ENCODE assay signal across 26 mouse cellular contexts in the genomic region with DNA sequence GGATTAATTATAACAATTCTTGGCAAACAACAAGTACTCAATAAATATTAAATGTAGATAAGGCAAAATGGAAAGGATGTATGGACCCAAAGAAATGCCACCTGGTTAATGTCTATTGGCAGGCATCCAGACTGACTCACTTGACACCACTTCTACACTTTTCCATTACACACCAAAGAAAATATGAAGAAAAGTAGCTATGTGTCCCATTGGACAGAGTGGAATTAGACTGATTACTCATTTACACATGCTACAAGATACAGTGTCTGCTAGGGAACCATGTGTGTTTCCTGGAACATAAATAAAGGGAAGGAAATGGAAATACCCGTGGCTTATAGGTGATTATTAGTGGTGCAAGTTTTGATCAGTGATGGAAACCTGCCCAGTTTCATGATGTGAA.
DNase-seq lines count a peak whose midpoint lies in the region; ATAC-seq lines count a peak whose summit lies in the region.
"Had no signal": no experiment of that assay in that cellular context is flagged by ENCODE, and none has a peak within 500 bp of the region (broad histone marks: within the 10 kb centered on the region; RNA-seq: fewer than 3 reads in every experiment).

No protein-coding gene starts in this region.

- ATAC-seq in stomach, embryonic 15.5 days (ENCODE audit: insufficient read depth, low FRiP score, low read depth), result peak; percentile 78
- ATAC-seq in hindbrain, embryonic 13.5 days (ENCODE audit: low FRiP score), result no peak
- ATAC-seq: forebrain, embryonic 14.5 days; forebrain, postnatal 0 days; Patski had no signal

- DNase-seq in 3T3-L1 (ENCODE audit: low read depth, low spot score), result peak; percentile 31
- DNase-seq in NIH3T3 (ENCODE audit: low read depth), result peak; percentile 31
- DNase-seq in testis, postnatal 14 days (ENCODE audit: low spot score), result no peak
- no peak for DNase-seq in cerebellum, postnatal 10 days
- DNase-seq: adrenal gland, postnatal 10 days; adrenal gland, postnatal 36 days; cerebellum, adult 18-20 months; cerebellum, adult 9-10 months; cerebellum, postnatal 25 days; forebrain, postnatal 0 days; gastrocnemius, adult 2 months; gastrocnemius, postnatal 25 days; heart, adult 18-20 months; heart, postnatal 10 days; heart, postnatal 36 days had no signal

- H3K4me2 ChIP-seq in stomach, embryonic 15.5 days, result no peak overlapping the region
- no peak overlapping the region for H3K4me2 ChIP-seq in hindbrain, embryonic 13.5 days
- H3K4me2 ChIP-seq: embryonic facial prominence, embryonic 12.5 days; embryonic facial prominence, embryonic 15.5 days; heart, embryonic 12.5 days; heart, embryonic 15.5 days; hindbrain, embryonic 14.5 days had no signal

- H3K27me3 ChIP-seq in stomach, embryonic 15.5 days (replicated peaks), result no peaks in the 10 kb centered on the region
- no peaks in the 10 kb centered on the region for H3K27me3 ChIP-seq in hindbrain, embryonic 13.5 days
- H3K27me3 ChIP-seq: embryonic facial prominence, embryonic 12.5 days; embryonic facial prominence, embryonic 15.5 days; heart, embryonic 12.5 days; heart, embryonic 15.5 days; Patski had no signal

- no peaks in the 10 kb centered on the region for H3K9me3 ChIP-seq in stomach, embryonic 15.5 days
- no peaks in the 10 kb centered on the region for H3K9me3 ChIP-seq in hindbrain, embryonic 13.5 days
- H3K9me3 ChIP-seq: embryonic facial prominence, embryonic 12.5 days; embryonic facial prominence, embryonic 15.5 days; heart, embryonic 12.5 days; heart, embryonic 15.5 days; hindbrain, embryonic 10.5 days had no signal

- no peak overlapping the region for H3K9ac ChIP-seq in stomach, embryonic 15.5 days
- no peak overlapping the region for H3K9ac ChIP-seq in hindbrain, embryonic 13.5 days
- H3K9ac ChIP-seq: embryonic facial prominence, embryonic 12.5 days; embryonic facial prominence, embryonic 15.5 days; forebrain, postnatal 0 days; heart, embryonic 12.5 days; heart, embryonic 15.5 days; hindbrain, embryonic 14.5 days had no signal

- no peaks in the 10 kb centered on the region for H3K36me3 ChIP-seq in stomach, embryonic 15.5 days
- H3K36me3 ChIP-seq in hindbrain, embryonic 13.5 days, result peaks cover 18% of the 10 kb centered on the region
- H3K36me3 ChIP-seq: heart, embryonic 12.5 days had no signal

- no peaks in the 10 kb centered on the region for H3K4me1 ChIP-seq in stomach, embryonic 15.5 days
- H3K4me1 ChIP-seq in hindbrain, embryonic 13.5 days (replicated peaks), result no peaks in the 10 kb centered on the region
- H3K4me1 ChIP-seq: embryonic facial prominence, embryonic 12.5 days; embryonic facial prominence, embryonic 15.5 days; heart, embryonic 15.5 days; hindbrain, embryonic 10.5 days had no signal

- H3K4me3 ChIP-seq in stomach, embryonic 15.5 days (replicated peaks), result no peak overlapping the region
- no peak overlapping the region for H3K4me3 ChIP-seq in hindbrain, embryonic 13.5 days
- H3K4me3 ChIP-seq: embryonic facial prominence, embryonic 12.5 days; embryonic facial prominence, embryonic 15.5 days; gastrocnemius, adult 2 months; heart, embryonic 12.5 days; heart, embryonic 15.5 days; hindbrain, embryonic 10.5 days had no signal

- no peak overlapping the region for H3K27ac ChIP-seq in stomach, embryonic 15.5 days
- H3K27ac ChIP-seq in hindbrain, embryonic 13.5 days, result no peak overlapping the region
- H3K27ac ChIP-seq: embryonic facial prominence, embryonic 12.5 days; embryonic facial prominence, embryonic 15.5 days; gastrocnemius, adult 2 months; heart, embryonic 15.5 days; hindbrain, embryonic 10.5 days; hindbrain, embryonic 14.5 days; hindbrain, postnatal 0 days had no signal

- WGBS in stomach, embryonic 15.5 days, result 38% methylated on average over 1 of the region's 1 CpGs
- 83% methylated on average over 1 of the region's 1 CpGs for WGBS in hindbrain, embryonic 13.5 days

Comparison
In these comparisons a context has a peak if more than half of its experiments do, and no peak if none do; other contexts are left out.
1. DNase-seq: peak in 3T3-L1 (single experiment) and NIH3T3 (single experiment); none in testis, postnatal 14 days (single experiment) and cerebellum, postnatal 10 days (0 of 2).